10 mouse cellular contexts compared by ENCODE assay signal in the genomic region with DNA sequence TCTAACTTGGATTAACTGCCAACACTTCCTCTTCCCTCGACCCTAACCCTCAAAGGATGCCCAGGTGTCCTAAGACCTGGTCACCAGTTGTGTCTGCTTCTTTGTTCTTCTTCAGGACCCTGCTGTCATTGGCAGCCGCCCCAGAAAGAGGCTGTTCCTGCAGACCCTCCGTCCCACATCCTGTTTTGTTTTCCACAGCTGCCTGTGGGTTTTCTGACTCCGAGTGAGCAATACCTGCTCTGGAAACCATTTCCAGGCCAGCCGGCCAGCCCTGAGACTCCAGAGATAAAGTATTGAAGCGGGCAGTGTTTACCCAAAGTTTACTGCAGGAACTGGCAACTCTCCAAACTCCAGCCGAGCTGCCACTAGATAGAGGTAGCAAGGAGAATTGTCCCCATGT.
DNase-seq lines count a peak whose midpoint lies in the region; ATAC-seq lines count a peak whose summit lies in the region.
"Had no signal": no experiment of that assay in that cellular context is flagged by ENCODE, and none has a peak within 500 bp of the region (broad histone marks: within the 10 kb centered on the region; RNA-seq: fewer than 3 reads in every experiment).

No protein-coding gene starts in this region.

- H3K9ac ChIP-seq in heart, embryonic 15.5 days: no peak overlapping the region
- H3K9ac ChIP-seq in forebrain, embryonic 13.5 days: no peak overlapping the region

- no peaks in the 10 kb centered on the region for H3K9me3 ChIP-seq in heart, embryonic 15.5 days (replicated peaks)
- no peaks in the 10 kb centered on the region for H3K9me3 ChIP-seq in forebrain, embryonic 13.5 days (replicated peaks)
- H3K9me3 ChIP-seq: hindbrain, embryonic 10.5 days had no signal

- no peaks in the 10 kb centered on the region for H3K36me3 ChIP-seq in heart, embryonic 15.5 days
- H3K36me3 ChIP-seq in forebrain, embryonic 13.5 days (ENCODE audit: poor library complexity, severe bottlenecking): no peaks in the 10 kb centered on the region
- H3K36me3 ChIP-seq: hindbrain, embryonic 10.5 days had no signal

- no peak overlapping the region for H3K4me3 ChIP-seq in heart, embryonic 15.5 days
- no peak overlapping the region for H3K4me3 ChIP-seq in forebrain, embryonic 13.5 days
- H3K4me3 ChIP-seq: hindbrain, embryonic 10.5 days had no signal

- H3K27ac ChIP-seq in heart, embryonic 15.5 days: peak overlapping the region; percentile 18; the same call in 1 of the 2 replicates
- no peak overlapping the region for H3K27ac ChIP-seq in forebrain, embryonic 13.5 days
- H3K27ac ChIP-seq: hindbrain, embryonic 10.5 days had no signal

- H3K27me3 ChIP-seq in heart, embryonic 15.5 days: no peaks in the 10 kb centered on the region
- H3K27me3 ChIP-seq in forebrain, embryonic 13.5 days: no peaks in the 10 kb centered on the region

- peaks cover 10% of the 10 kb centered on the region for H3K4me1 ChIP-seq in heart, embryonic 15.5 days (replicated peaks)
- H3K4me1 ChIP-seq in forebrain, embryonic 13.5 days: peaks cover 10% of the 10 kb centered on the region

- DNase-seq in heart, adult 9 months (ENCODE audit: low spot score in 2 of 2): no peak
- DNase-seq in urinary bladder, postnatal 14 days (ENCODE audit: low spot score): peak; percentile 19
- no peak for DNase-seq in urinary bladder, adult 2 months (ENCODE audit: low spot score)
- no peak for DNase-seq in gastrocnemius, postnatal 4 days (ENCODE audit: low spot score in 2 of 2)
- DNase-seq: cerebellum, adult 18-20 months had no signal

- WGBS in heart, embryonic 15.5 days: 8% methylated on average over 7 of the region's 7 CpGs
- 54% methylated on average over 7 of the region's 7 CpGs for WGBS in forebrain, embryonic 13.5 days

- H3K4me2 ChIP-seq in heart, embryonic 15.5 days: peak overlapping the region; percentile 27
- H3K4me2 ChIP-seq in forebrain, embryonic 13.5 days: no peak overlapping the region

- peak; percentile 76 for ATAC-seq in heart, embryonic 15.5 days (replicated peaks; ENCODE audit: insufficient number of reproducible peaks, insufficient read depth, low FRiP score, low read depth)
- ATAC-seq in megakaryocyte-erythroid progenitor cell, adult 5-6 weeks (replicated peaks; ENCODE audit: low FRiP score, low TSS enrichment, poor library complexity, severe bottlenecking): peak; percentile 44; the same call in 1 of the 2 replicates
- no peak for ATAC-seq in forebrain, embryonic 13.5 days
- no peak for ATAC-seq in cerebellum, adult (ENCODE audit: insufficient number of reproducible peaks, low FRiP score, low TSS enrichment)

Comparison
In these comparisons a context has a peak if more than half of its experiments do, and no peak if none do; other contexts are left out.
1. ATAC-seq: peak in heart, embryonic 15.5 days (single experiment) and megakaryocyte-erythroid progenitor cell, adult 5-6 weeks (single experiment); none in forebrain, embryonic 13.5 days (single experiment) and cerebellum, adult (single experiment).